Mouse (Mus musculus) heart, embryonic 16.5 days (tissue): Measurements from ENCODE around the gene Umad1. TPM values are rescaled to one million over a fixed set of nuclear protein-coding genes. Genes with fewer than 3 reads are reported as not detected.

Experiments used
- ATAC-seq: fragments of 200-750 bp; cut with Nextera tagmentation; replicated peaks from 2 replicates; pipeline ENCODE4 v1.8.0; 2017; ENCODE audit warnings: moderate number of reproducible peaks; ENCODE audit not compliant: insufficient read depth, low FRiP score; ENCODE audit errors: extremely low read depth
- H3K27ac ChIP-seq: fragments of 300-500 bp; sonication (generic); 2 replicates; pipeline ENCODE4 v1.5.1; 2014; ENCODE audit warnings: mild to moderate bottlenecking, low read length, control low read depth, moderate library complexity
- H3K27me3 ChIP-seq: fragments of 300-500 bp; sonication (generic); 2 replicates; pipeline ENCODE4 v1.6.1; 2014; ENCODE audit warnings: low read length, mixed read lengths; ENCODE audit not compliant: control insufficient read depth, insufficient read depth
- H3K36me3 ChIP-seq: fragments of 300-500 bp; sonication (generic); 2 replicates; pipeline ENCODE4 v1.6.1; 2014; ENCODE audit not compliant: control insufficient read depth, insufficient read depth
- H3K4me1 ChIP-seq: fragments of 300-500 bp; sonication (generic); 2 replicates; pipeline ENCODE4 v1.6.1; 2014; ENCODE audit warnings: low read length, mixed read lengths; ENCODE audit not compliant: control insufficient read depth, insufficient read depth
- H3K4me2 ChIP-seq: fragments of 300-500 bp; sonication (generic); 2 replicates; pipeline ENCODE4 v1.6.1; 2014; ENCODE audit warnings: low read depth, mild to moderate bottlenecking, control low read depth, low read length
- H3K4me3 ChIP-seq: fragments of 300-500 bp; sonication (generic); 2 replicates; pipeline ENCODE4 v1.5.1; 2014; ENCODE audit warnings: mild to moderate bottlenecking, control low read depth, low read length
- H3K9ac ChIP-seq: fragments of 300-500 bp; sonication (generic); 2 replicates; pipeline ENCODE4 v1.6.1; 2014; ENCODE audit warnings: low read length, control low read depth
- H3K9me3 ChIP-seq: fragments of 300-500 bp; sonication (generic); replicated peaks from 2 replicates; pipeline ENCODE4 v1.6.1; 2016; ENCODE audit warnings: low read length; ENCODE audit not compliant: control insufficient read depth
- WGBS: fragments of 180-500 bp; shearing (Covaris S2); extraction: QIAGEN DNeasy Blood & Tissue Kit; methylation state at CpG from one replicate; pipeline ENCODE4 v1.1.7; 2014; 5-methylcytosine and 5-hydroxymethylcytosine counted together
- polyA plus RNA-seq: library from polyadenylated mRNA; unstranded; fragments of >200 nt; fragmentation: Nextera tagmentation; extraction: Ambion mirVana; gene quantifications from 2 replicates; pipeline ENCODE4 v1.2.1, GENCODE M21; 2015

Umad1 gene
- polyA plus RNA-seq, 1 experiment from 2014 or later = 24.5 TPM

- H3K4me2 ChIP-seq = no peak overlapping the region
- no peak overlapping the region for H3K27ac ChIP-seq
- H3K4me1 ChIP-seq = peaks cover 3% of the 10 kb centered on the region; the same call in 1 of the 2 replicates
- WGBS = 67% methylated on average over 2 of the region's 2 CpGs
- H3K9me3 ChIP-seq = no peaks in the 10 kb centered on the region
- no peak for ATAC-seq
- no peak overlapping the region for H3K4me3 ChIP-seq
- H3K27me3 ChIP-seq = no peaks in the 10 kb centered on the region
- no peaks in the 10 kb centered on the region for H3K36me3 ChIP-seq
- no peak overlapping the region for H3K9ac ChIP-seq
Measured at GRCm38 (mm10) chr6:8373051-8373450, 114.0 kb downstream of the Umad1 start.

- H3K36me3 ChIP-seq = no peaks in the 10 kb centered on the region
- H3K9me3 ChIP-seq = no peaks in the 10 kb centered on the region
- H3K9ac ChIP-seq = no peak overlapping the region; the same call in 1 of the 2 replicates
- 42% methylated on average over 8 of the region's 8 CpGs for WGBS
- no peak overlapping the region; the same call in 1 of the 2 replicates for H3K4me2 ChIP-seq
- peaks cover 3% of the 10 kb centered on the region; the same call in 1 of the 2 replicates for H3K4me1 ChIP-seq
- no peaks in the 10 kb centered on the region for H3K27me3 ChIP-seq
- no peak overlapping the region for H3K4me3 ChIP-seq
- ATAC-seq = no peak
- no peak overlapping the region for H3K27ac ChIP-seq
Measured at GRCm38 (mm10) chr6:8373851-8374250, 114.8 kb downstream of the Umad1 start.

- Histone ChIP-seq H3K36me3 (no peaks in the 10 kb centered on the region), H3K4me2 (no peak overlapping the region), H3K27me3 (no peaks in the 10 kb centered on the region), H3K4me1 (peaks cover 3% of the 10 kb centered on the region; the same call in 1 of the 2 replicates), H3K27ac (no peak overlapping the region), H3K4me3 (no peak overlapping the region), H3K9ac (no peak overlapping the region), H3K9me3 (no peaks in the 10 kb centered on the region)
- no peak for ATAC-seq
- WGBS = 57% methylated on average over 6 of the region's 6 CpGs
Measured at GRCm38 (mm10) chr6:8374290-8374689, 115.2 kb downstream of the Umad1 start.

- no peak for ATAC-seq
Measured at GRCm38 (mm10) chr6:8374712-8375111, 115.6 kb downstream of the Umad1 start.

GRCm38 (mm10) chr6:8376351-8376750 is 117.3 kb downstream of the Umad1 start:
- Histone ChIP-seq H3K4me1 (no peaks in the 10 kb centered on the region; the same call in 1 of the 2 replicates), H3K9me3 (no peaks in the 10 kb centered on the region), H3K27ac (no peak overlapping the region), H3K4me2 (no peak overlapping the region), H3K36me3 (no peaks in the 10 kb centered on the region), H3K9ac (no peak overlapping the region), H3K4me3 (no peak overlapping the region), H3K27me3 (no peaks in the 10 kb centered on the region)
- 88% methylated on average over 5 of the region's 5 CpGs for WGBS
- ATAC-seq = no peak

More at GRCm38 (mm10) chr6:8374712-8375111, 115.6 kb downstream of the Umad1 start:
- Histone ChIP-seq H3K4me1 (peaks cover 3% of the 10 kb centered on the region; the same call in 1 of the 2 replicates), H3K36me3 (no peaks in the 10 kb centered on the region), H3K9me3 (no peaks in the 10 kb centered on the region), H3K4me3 (no peak overlapping the region), H3K27ac (no peak overlapping the region), H3K4me2 (no peak overlapping the region), H3K9ac (no peak overlapping the region), H3K27me3 (no peaks in the 10 kb centered on the region)
- WGBS = 89% methylated on average over 4 of the region's 4 CpGs

GRCm38 (mm10) chr6:8377667-8378066 is 118.6 kb downstream of the Umad1 start:
- Histone ChIP-seq H3K4me3 (no peak overlapping the region), H3K27me3 (no peaks in the 10 kb centered on the region), H3K36me3 (no peaks in the 10 kb centered on the region), H3K27ac (no peak overlapping the region), H3K4me1 (no peaks in the 10 kb centered on the region; the same call in 1 of the 2 replicates), H3K4me2 (no peak overlapping the region), H3K9me3 (no peaks in the 10 kb centered on the region), H3K9ac (no peak overlapping the region)
- WGBS = 76% methylated on average over 8 of the region's 8 CpGs
- ATAC-seq = no peak

- Histone ChIP-seq H3K9me3 (no peaks in the 10 kb centered on the region), H3K27ac (no peak overlapping the region), H3K36me3 (no peaks in the 10 kb centered on the region), H3K4me3 (no peak overlapping the region), H3K9ac (no peak overlapping the region), H3K27me3 (no peaks in the 10 kb centered on the region), H3K4me2 (no peak overlapping the region), H3K4me1 (peaks cover 3% of the 10 kb centered on the region; the same call in 1 of the 2 replicates)
- no peak for ATAC-seq
- 94% methylated on average over 2 of the region's 2 CpGs for WGBS
Measured at GRCm38 (mm10) chr6:8389307-8389706, 130.2 kb downstream of the Umad1 start.

GRCm38 (mm10) chr6:8390296-8390695 is 131.2 kb downstream of the Umad1 start:
- no peak overlapping the region for H3K9ac ChIP-seq
- no peak for ATAC-seq
- H3K27me3 ChIP-seq = no peaks in the 10 kb centered on the region
- H3K36me3 ChIP-seq = no peaks in the 10 kb centered on the region
- no peak overlapping the region for H3K4me2 ChIP-seq
- no peak overlapping the region for H3K27ac ChIP-seq
- H3K9me3 ChIP-seq = no peaks in the 10 kb centered on the region
- WGBS = 82% methylated on average over 6 of the region's 6 CpGs
- H3K4me3 ChIP-seq = no peak overlapping the region
- H3K4me1 ChIP-seq = peaks cover 3% of the 10 kb centered on the region; the same call in 1 of the 2 replicates

- no peak for ATAC-seq
- H3K4me1 ChIP-seq = peaks cover 3% of the 10 kb centered on the region; the same call in 1 of the 2 replicates
- H3K4me3 ChIP-seq = no peak overlapping the region
- no peaks in the 10 kb centered on the region for H3K9me3 ChIP-seq
- H3K27ac ChIP-seq = no peak overlapping the region
- H3K36me3 ChIP-seq = no peaks in the 10 kb centered on the region
- no peak overlapping the region for H3K9ac ChIP-seq
- no peaks in the 10 kb centered on the region for H3K27me3 ChIP-seq
- 92% methylated on average over 2 of the region's 2 CpGs for WGBS
- no peak overlapping the region for H3K4me2 ChIP-seq
Measured at GRCm38 (mm10) chr6:8390935-8391334, 131.8 kb downstream of the Umad1 start.
